Mouse (Mus musculus) mammary gland, adult 2 months (tissue): Measurements from ENCODE around the gene Surf4. TPM values are rescaled to one million over a fixed set of nuclear protein-coding genes. Genes with fewer than 3 reads are reported as not detected.

ENCODE experiments used
- polyA plus RNA-seq: library from polyadenylated mRNA; depleted of rRNA; stranded (reverse); fragments of >200 nt; gene quantifications from 2 replicates; pipeline ENCODE4 v1.2.3, GENCODE M21; 2012; ENCODE audit warnings: low replicate concordance; rRNA removed

Surf4 gene
- 301 and 334 TPM in 2 replicates for polyA plus RNA-seq

DNA sequence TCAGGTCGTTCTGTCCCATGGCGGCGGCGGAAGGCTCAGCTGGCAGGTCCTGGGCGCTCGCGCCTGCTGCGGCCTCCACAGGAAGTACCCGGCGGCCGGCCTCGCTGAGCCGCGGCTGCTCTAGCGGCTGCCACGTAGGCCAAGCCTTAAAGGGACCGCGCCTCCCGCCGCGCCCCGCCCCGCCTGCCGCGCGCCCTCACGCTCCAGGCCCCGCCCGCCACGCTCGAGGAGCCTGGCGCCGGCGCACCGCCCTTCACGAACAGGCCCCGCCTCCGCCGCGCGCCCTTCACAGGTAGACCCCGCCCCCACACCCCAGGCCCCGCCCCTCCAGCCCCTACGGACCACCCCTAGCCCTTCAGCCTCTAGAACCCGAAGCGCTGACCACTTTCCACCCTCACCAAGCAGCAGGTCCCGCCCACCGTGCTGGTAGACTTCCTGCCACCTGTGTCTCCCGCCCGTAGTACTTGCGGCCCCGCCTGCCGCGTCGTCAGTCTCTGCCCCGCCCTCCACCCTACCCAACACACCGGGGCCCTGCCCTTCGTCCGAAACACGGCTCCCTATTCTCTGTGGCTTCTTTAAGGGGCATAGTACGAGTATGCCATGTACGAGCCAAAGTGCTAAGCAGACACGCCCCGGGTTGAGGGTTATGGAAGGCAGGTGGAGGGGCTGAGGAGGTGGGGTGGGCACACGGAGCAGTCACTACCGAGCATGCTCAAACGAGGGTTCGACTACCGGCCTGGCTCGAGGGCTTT is at the start of gene Surf4, which contains the start of gene Stkld1:
Surf4 (minus strand) TSS at position 625 of the 752 bp plus-strand sequence.
Stkld1 (plus strand) TSS at position 744 of the 752 bp plus-strand sequence.

DNA sequence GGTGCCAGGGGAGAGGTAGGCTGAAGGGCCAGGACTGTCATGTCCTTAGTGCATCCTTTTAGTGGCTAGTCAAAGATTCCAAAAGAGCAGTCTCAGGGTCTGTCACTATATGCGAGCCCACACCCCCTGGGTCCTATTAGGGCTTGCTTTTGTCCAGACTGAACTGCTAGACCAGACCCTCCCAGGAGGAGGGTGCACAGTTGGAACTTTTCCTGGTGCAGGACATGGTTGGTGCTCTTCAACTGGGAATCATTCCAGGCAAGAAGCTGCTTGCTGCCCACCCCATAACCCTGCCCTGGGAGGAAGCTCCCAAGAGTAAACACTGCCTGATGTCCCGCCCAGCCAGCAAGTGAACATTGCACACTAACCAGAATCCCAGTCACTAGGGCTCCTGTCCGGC is 39.4 kb upstream of the Surf4 start, which contains the start of gene Adamts13:
Adamts13 (plus strand) TSS at position 301 of the 400 bp plus-strand sequence.

DNA sequence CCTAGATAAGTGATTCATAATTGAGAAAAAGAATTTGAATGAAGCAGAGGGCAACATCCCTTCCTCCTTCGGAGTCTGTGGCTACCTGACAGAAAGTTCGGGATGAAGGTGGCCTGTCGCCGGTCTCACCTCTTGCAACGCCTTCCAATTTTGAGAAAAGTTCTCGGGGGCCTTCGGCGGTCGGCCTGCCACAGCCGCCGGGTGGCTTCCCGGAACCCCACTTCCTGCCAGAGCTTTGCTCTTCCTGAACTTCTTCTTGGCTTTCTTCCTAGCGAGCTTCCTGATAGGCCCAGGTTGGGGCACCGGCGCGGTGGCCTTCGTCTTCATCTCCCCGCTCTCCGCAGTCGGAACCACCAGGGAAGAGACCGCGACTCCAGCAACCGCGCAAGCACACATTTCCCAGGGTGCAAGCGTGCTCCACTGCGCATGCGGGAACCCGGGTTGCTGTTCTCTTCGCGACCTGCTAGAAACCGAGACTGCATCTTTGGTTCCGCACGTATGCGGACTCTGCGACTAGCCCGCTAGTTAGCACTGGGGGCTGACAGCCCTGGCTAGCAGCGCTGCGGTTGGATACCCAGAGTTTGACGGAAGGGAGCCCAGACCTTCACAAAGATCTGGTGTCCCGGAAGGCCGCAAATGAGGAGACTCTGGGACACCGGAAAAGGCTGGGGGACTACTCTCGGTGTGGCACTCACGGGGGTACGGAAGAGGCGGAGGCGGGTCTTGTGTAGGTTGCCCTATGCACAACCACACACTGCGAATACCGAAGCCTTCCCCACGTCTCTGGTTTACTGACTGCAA is 30.4 kb upstream of the Surf4 start, which contains the start of gene Rexo4:
Rexo4 (minus strand) TSS at position 464 of the 801 bp plus-strand sequence.

DNA sequence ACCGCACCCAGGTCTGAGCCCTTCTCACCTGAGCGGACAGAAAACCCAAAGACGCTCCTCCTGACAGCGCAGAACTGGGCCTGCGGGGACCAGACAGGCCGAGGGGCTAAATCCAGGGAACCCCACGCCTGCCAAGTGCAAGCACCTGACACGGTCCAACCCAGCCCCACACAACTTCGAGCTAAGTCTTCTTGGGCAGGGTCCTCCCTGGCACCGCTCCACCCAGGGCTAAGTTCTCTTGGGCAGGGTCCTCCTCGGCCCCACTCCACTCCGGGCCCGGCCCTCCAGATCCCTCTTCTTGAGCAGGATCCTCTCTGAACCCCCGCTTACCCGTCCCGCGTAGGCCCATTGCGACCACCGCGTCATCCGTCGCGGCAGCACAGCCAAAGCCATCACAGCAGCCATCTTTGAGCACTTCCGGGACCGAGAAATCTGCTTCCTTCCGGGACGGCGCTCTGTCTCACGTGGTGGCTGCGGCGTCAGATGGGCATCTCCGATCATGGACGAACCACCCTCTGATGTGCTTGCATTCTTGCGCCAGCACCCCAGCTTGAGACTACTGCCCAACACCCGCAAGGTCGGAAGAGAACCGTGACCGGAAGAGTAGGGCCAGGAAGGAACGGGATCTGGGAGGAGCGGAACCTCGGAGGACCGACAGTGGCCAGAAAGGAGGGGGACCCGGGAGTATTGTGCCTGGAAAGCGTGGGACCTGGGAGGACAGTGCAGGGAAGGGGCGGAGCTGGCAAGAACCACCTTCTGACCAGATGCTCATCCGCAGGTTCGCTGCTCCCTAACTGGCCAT is 17.6 kb downstream of the Surf4 start, which contains the start of the genes Surf2 and Surf1:
Surf2 (plus strand) TSS at position 441 of the 802 bp plus-strand sequence.
Surf1 (minus strand) TSS at position 604 of the 802 bp plus-strand sequence.

DNA sequence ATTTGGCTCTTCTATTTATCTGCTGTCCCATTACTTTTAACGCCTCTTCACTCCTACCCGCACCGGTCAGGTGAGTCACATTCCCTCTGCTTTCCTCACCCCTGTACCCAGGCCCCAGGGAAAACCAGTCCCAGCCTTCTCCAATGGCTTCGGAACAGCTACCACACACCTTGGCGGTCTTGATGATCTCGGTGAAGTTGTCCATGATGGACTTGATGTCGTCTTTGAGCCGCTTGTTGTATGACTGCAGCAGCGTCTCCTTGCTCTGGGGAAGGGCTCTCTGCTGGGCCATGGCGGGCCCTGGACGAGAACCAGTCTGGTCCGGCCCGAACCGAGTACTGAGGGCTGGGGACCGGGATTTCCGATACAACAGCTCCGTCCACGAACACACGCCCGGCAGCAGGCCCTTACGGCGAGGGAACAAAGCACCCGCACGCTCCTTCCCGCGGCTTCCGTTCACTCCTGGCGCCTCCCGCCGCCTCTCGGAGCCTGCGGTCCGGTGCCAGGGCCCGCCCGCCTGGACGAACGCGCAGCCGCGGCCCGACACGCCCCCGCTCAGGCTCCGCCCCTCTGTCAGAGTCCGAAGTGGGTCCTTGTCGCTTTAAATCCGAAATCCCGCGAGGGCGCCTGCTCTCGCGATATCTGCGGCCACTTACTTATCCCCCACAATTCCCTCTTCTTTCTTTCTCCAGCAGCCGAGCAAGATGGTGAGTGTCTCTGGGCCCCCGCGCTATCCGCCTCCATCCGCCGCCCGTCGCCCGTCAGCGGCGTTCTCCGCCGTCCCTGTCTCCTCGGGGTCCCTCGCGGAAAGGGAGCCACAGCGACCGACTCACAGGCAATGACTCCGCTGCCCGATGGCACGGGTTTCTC is 23.4 kb downstream of the Surf4 start, which contains the start of the genes Med22 and Rpl7a:
Med22 (minus strand) TSS at position 554 of the 870 bp plus-strand sequence.
Rpl7a (plus strand) TSS at position 641 of the 870 bp plus-strand sequence.

DNA sequence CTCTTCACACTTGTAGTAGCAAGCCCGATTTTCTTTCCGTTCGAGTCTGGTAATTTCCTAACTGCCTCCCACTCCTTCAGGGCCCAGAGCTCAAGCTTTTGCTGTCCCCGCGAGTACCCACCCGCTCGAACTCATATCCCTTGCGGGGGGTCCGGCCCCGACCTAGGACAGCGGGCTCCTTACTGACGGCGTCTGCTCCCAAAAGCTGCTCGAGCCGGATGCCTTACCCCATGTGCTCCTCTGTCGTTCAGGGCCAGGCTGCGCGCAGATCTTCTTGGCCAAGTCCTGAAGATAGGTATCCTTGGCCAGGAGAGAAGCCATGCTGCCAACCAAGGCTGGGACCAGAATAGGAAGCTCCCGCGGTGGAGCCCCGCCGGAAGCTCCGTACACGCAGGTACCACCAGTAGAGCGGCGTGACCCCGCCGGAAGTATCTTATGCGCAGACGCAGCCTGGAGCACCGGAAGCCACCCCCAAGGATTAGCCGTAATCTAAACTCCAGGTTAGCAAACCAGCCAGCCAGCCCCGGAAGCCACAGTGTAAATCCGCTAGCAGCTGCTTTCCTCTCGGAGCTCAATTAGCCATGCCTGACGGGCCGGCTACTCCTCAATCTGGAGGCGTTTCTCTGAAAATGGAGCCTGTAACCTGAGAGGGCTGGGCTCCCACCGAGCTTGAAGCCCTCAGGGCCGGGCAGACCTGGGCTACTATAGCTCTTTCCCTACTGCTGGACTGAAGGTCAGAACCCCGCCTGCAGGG is 31.1 kb downstream of the Surf4 start, which contains the start of gene Surf6:
Surf6 (minus strand) TSS at position 413 of the 754 bp plus-strand sequence.

Other genes with a start within 250 kb of the Surf4 start
- not detected in 2 replicates for gene Abo, start 68.9 kb downstream of the Surf4 start, polyA plus RNA-seq
- gene Surf6, start 31.0 kb downstream of the Surf4 start, polyA plus RNA-seq = 9.7 and 14.1 TPM in 2 replicates
- 39.9 and 41.8 TPM in 2 replicates for gene Med22, start 23.3 kb downstream of the Surf4 start, polyA plus RNA-seq
- 493 and 569 TPM in 2 replicates for gene Rpl7a, start 23.2 kb downstream of the Surf4 start, polyA plus RNA-seq
- 22.2 and 22.8 TPM in 2 replicates for gene Surf2, start 17.6 kb downstream of the Surf4 start, polyA plus RNA-seq
- 52.0 and 56.9 TPM in 2 replicates for gene Surf1, start 17.4 kb downstream of the Surf4 start, polyA plus RNA-seq
- 0.29 and 0.43 TPM in 2 replicates for gene Stkld1, start 119 bp upstream of the Surf4 start, polyA plus RNA-seq
- 16.2 and 25.7 TPM in 2 replicates for gene Rexo4, start 30.5 kb upstream of the Surf4 start, polyA plus RNA-seq
- 0.86 and 1.8 TPM in 2 replicates for gene Adamts13, start 39.5 kb upstream of the Surf4 start, polyA plus RNA-seq
- 42.6 and 58.6 TPM in 2 replicates for gene Cacfd1, start 76.0 kb upstream of the Surf4 start, polyA plus RNA-seq
- 9.5 and 16.0 TPM in 2 replicates for gene Slc2a6, start 94.1 kb upstream of the Surf4 start, polyA plus RNA-seq
- gene Mymk, start 138.3 kb upstream of the Surf4 start, polyA plus RNA-seq = 0.16 and 0.72 TPM in 2 replicates
- 1.3 and 2.5 TPM in 2 replicates for gene Adamtsl2, start 145.5 kb upstream of the Surf4 start, polyA plus RNA-seq
- 0.12 and 0.14 TPM in 2 replicates for gene Fam163b, start 208.6 kb upstream of the Surf4 start, polyA plus RNA-seq
- 0.06 TPM in 1 of 2 replicates, not detected in the other for gene Dbh, start 231.3 kb upstream of the Surf4 start, polyA plus RNA-seq